Mouse (Mus musculus) ES-E14 (cell line): ENCODE results near the gene Ergic1. TPM values are rescaled to one million over a fixed set of nuclear protein-coding genes. Genes with fewer than 3 reads are reported as not detected.
A peak's percentile ranks its signal among the peaks of the same experiment; 100 is the strongest.

Experiments
- DNase-seq: peaks from one replicate; pipeline ENCODE4 v3.0.0-alpha.2; 2013; ENCODE audit warnings: low read depth, low spot score
- H3K27ac ChIP-seq: 2 replicates; pipeline ENCODE4 v1.5.1; 2012; ENCODE audit warnings: low read depth, mild to moderate bottlenecking, low read length, moderate library complexity, mixed read lengths; ENCODE audit not compliant: poor library complexity, insufficient read depth, severe bottlenecking
- H3K36me3 ChIP-seq: 2 replicates; pipeline ENCODE4 v1.6.1; 2012; ENCODE audit warnings: mild to moderate bottlenecking, low read length, moderate library complexity, mixed read lengths; ENCODE audit not compliant: control insufficient read depth, poor library complexity, insufficient read depth, severe bottlenecking
- H3K4me1 ChIP-seq, 2 experiments: fragments of 150-350 bp in 1 of 2; sonication (generic) in 1 of 2; 2 replicates each; pipeline ENCODE4 v1.6.1; 2012; ENCODE audit warnings: low read length in 2 of 2, mild to moderate bottlenecking in 1 of 2, mixed read lengths in 1 of 2; ENCODE audit not compliant: control insufficient read depth in 2 of 2, insufficient read depth in 2 of 2, poor library complexity in 1 of 2
- H3K4me3 ChIP-seq, 2 experiments: fragments of 150-350 bp in 1 of 2; sonication (generic) in 1 of 2; 2 replicates each; pipeline ENCODE4 v1.5.1; 2012; ENCODE audit warnings: low read length in 2 of 2, low read depth in 1 of 2, mild to moderate bottlenecking in 1 of 2, mixed read lengths in 1 of 2; ENCODE audit not compliant: insufficient read depth in 1 of 2, poor library complexity in 1 of 2, severe bottlenecking in 1 of 2
- H3K9ac ChIP-seq: 2 replicates; pipeline ENCODE4 v1.6.1; 2012; ENCODE audit warnings: low read depth, mild to moderate bottlenecking, low read length, mixed read lengths; ENCODE audit not compliant: poor library complexity, insufficient read depth, severe bottlenecking
- H3K9me3 ChIP-seq: fragments of 150-350 bp; sonication (generic); 2 replicates; pipeline ENCODE4 v1.6.1; 2012; ENCODE audit warnings: low read depth, mild to moderate bottlenecking, low read length; ENCODE audit not compliant: control insufficient read depth, insufficient read depth
- CHD2 ChIP-seq: IDR thresholded peaks from 2 replicates; pipeline ENCODE4 v1.6.1; 2014; ENCODE audit warnings: mild to moderate bottlenecking, low read depth, low read length, inconsistent platforms
- HCFC1 ChIP-seq: IDR thresholded peaks from 2 replicates; pipeline ENCODE4 v1.6.1; 2012; ENCODE audit warnings: low read length, inconsistent platforms, borderline replicate concordance; ENCODE audit not compliant: insufficient read depth
- MAFK ChIP-seq: IDR thresholded peaks from 2 replicates; pipeline ENCODE4 v1.6.1; 2014; ENCODE audit warnings: mild to moderate bottlenecking, low read depth, low read length, inconsistent platforms; ENCODE audit not compliant: insufficient read depth
- ZC3H11A ChIP-seq: IDR thresholded peaks from 2 replicates; pipeline ENCODE4 v1.6.1; 2012; ENCODE audit warnings: low read depth, mild to moderate bottlenecking, inconsistent platforms, low read length, borderline replicate concordance
- ZNF384 ChIP-seq: IDR thresholded peaks from 2 replicates; pipeline ENCODE4 v1.6.1; 2012; ENCODE audit warnings: low read depth, low read length, inconsistent platforms
- in situ Hi-C, 2 experiments: fragments of 600-800 bp; cut with MboI; formaldehyde crosslinking; loops; one replicate each; pipeline ENCODE4 v1.15.1; 2025; ENCODE audit warnings: low sequenced_read_pairs in 2 of 2, inconsistent platforms in 1 of 2; ENCODE audit not compliant: unreplicated experiment in 2 of 2
- total RNA-seq: library from RNA; depleted of rRNA; stranded (reverse); fragments of 300-350 nt; gene quantifications from 2 replicates; pipeline ENCODE4 v1.2.3, GENCODE M21; 2012

Gene Ergic1
- total RNA-seq, 1 experiment = 97.5 TPM

- peaks cover 5% of the 10 kb centered on the region; the same call in 1 of the 2 replicates for H3K36me3 ChIP-seq
- no peak for TF ChIP-seq MAFK
- no peak for TF ChIP-seq ZC3H11A
- no peak for TF ChIP-seq HCFC1
- TF ChIP-seq CHD2 = 0 out of 2 replicates have a peak, but pooled peaks have one; percentile 35
- peaks cover 0 to 40% of the 10 kb centered on the region in 2 experiments; a peak in 1 of 4 replicates for H3K4me1 ChIP-seq
These were observed 19.6 kb downstream of the Ergic1 start for GRCm38 (mm10) chr17:26580873-26581401.

GRCm38 (mm10) chr17:26582297-26582696 lies 21.0 kb downstream of the Ergic1 start:
- Histone ChIP-seq H3K9me3 (no peaks in the 10 kb centered on the region), H3K36me3 (no peaks in the 10 kb centered on the region), H3K4me1 (peaks cover 0 to 38% of the 10 kb centered on the region in 2 experiments; a peak in 1 of 4 replicates), H3K27ac (no peak overlapping the region), H3K9ac (no peak overlapping the region), H3K4me3 (no peak overlapping the region)
- TF ChIP-seq ZC3H11A = no peak
- in situ Hi-C loops = no loop called here
- DNase-seq = no peak

More at GRCm38 (mm10) chr17:26580873-26581401, 19.6 kb downstream of the Ergic1 start:
- H3K4me3 ChIP-seq = no peak overlapping the region
- in situ Hi-C loops = no loop called here
- peak overlapping the region; percentile 57 for H3K27ac ChIP-seq
- H3K9ac ChIP-seq = no peak overlapping the region
- no peaks in the 10 kb centered on the region for H3K9me3 ChIP-seq
- DNase-seq = no peak

- H3K9ac ChIP-seq = no peak overlapping the region
- peaks cover 0 to 35% of the 10 kb centered on the region in 2 experiments; a peak in 1 of 4 replicates for H3K4me1 ChIP-seq
- in situ Hi-C loops = no loop called here
- DNase-seq = no peak
- no peak overlapping the region for H3K27ac ChIP-seq
- H3K36me3 ChIP-seq = no peaks in the 10 kb centered on the region
- no peaks in the 10 kb centered on the region for H3K9me3 ChIP-seq
- no peak overlapping the region for H3K4me3 ChIP-seq
- TF ChIP-seq CHD2 = no peak
- no peak for TF ChIP-seq MAFK
- no peak for TF ChIP-seq ZNF384
- TF ChIP-seq HCFC1 = no peak
- no peak for TF ChIP-seq ZC3H11A
These were observed 21.8 kb downstream of the Ergic1 start for GRCm38 (mm10) chr17:26583056-26583455.

- in situ Hi-C loops = no loop called here
- no peak for TF ChIP-seq ZC3H11A
- TF ChIP-seq ZNF384 = no peak
- no peak for TF ChIP-seq HCFC1
- TF ChIP-seq CHD2 = no peak
- TF ChIP-seq MAFK = no peak
- Histone ChIP-seq H3K27ac (no peak overlapping the region), H3K4me3 (no peak overlapping the region), H3K36me3 (no peaks in the 10 kb centered on the region), H3K9ac (no peak overlapping the region), H3K4me1 (peaks cover 0 to 32% of the 10 kb centered on the region in 2 experiments; a peak in 1 of 4 replicates), H3K9me3 (no peaks in the 10 kb centered on the region)
- no peak for DNase-seq
These were observed 22.3 kb downstream of the Ergic1 start for GRCm38 (mm10) chr17:26583606-26584005.

- no peak overlapping the region for H3K27ac ChIP-seq
- no peaks in the 10 kb centered on the region for H3K36me3 ChIP-seq
- H3K4me1 ChIP-seq = peaks cover 0 to 32% of the 10 kb centered on the region in 2 experiments; a peak in 1 of 4 replicates
These were observed 22.8 kb downstream of the Ergic1 start for GRCm38 (mm10) chr17:26584063-26584462.

More at GRCm38 (mm10) chr17:26584063-26584462, 22.8 kb downstream of the Ergic1 start:
- Histone ChIP-seq H3K4me3 (peak overlapping the region in 1 of 2 experiments; percentile 25; a peak in 1 of 4 replicates), H3K9me3 (no peaks in the 10 kb centered on the region), H3K9ac (no peak overlapping the region; the same call in 1 of the 2 replicates)
- no peak for TF ChIP-seq ZNF384
- TF ChIP-seq HCFC1 = no peak
- TF ChIP-seq MAFK = no peak
- TF ChIP-seq ZC3H11A = no peak
- no peak for TF ChIP-seq CHD2
- DNase-seq = no peak
- in situ Hi-C loops = no loop called here
